Mouse (Mus musculus): Measurements from ENCODE around the gene Fto.
A peak's percentile ranks its signal among the peaks of the same experiment; 100 is the strongest.

Fto gene

GRCm38 (mm10) chr8:91323511-91323910, 10.2 kb downstream of the Fto start:
- peak; percentile 67 for ATAC-seq (ENCODE audit: insufficient number of reproducible peaks, low FRiP score, low TSS enrichment)

GRCm38 (mm10) chr8:91324271-91324670, 10.9 kb downstream of the Fto start:
- ATAC-seq (ENCODE audit: insufficient number of reproducible peaks, low FRiP score, low TSS enrichment) = no peak

- no peak for ATAC-seq (ENCODE audit: insufficient number of reproducible peaks, low FRiP score, low TSS enrichment)
Observed at GRCm38 (mm10) chr8:91324916-91325315, 11.6 kb downstream of the Fto start.

GRCm38 (mm10) chr8:91326018-91326417, 12.7 kb downstream of the Fto start:
- ATAC-seq (ENCODE audit: insufficient number of reproducible peaks, low FRiP score, low TSS enrichment) = no peak

- no peak for ATAC-seq (ENCODE audit: insufficient number of reproducible peaks, low FRiP score, low TSS enrichment)
Observed at GRCm38 (mm10) chr8:91326946-91327345, 13.6 kb downstream of the Fto start.

GRCm38 (mm10) chr8:91327471-91328205, 14.3 kb downstream of the Fto start:
- no peak for ATAC-seq (ENCODE audit: insufficient number of reproducible peaks, low FRiP score, low TSS enrichment)

GRCm38 (mm10) chr8:91329056-91329455, 15.7 kb downstream of the Fto start:
- no peak for ATAC-seq (ENCODE audit: insufficient number of reproducible peaks, low FRiP score, low TSS enrichment)

GRCm38 (mm10) chr8:91329461-91329850, 16.1 kb downstream of the Fto start:
- no peak for ATAC-seq (ENCODE audit: insufficient number of reproducible peaks, low FRiP score, low TSS enrichment)

- ATAC-seq (ENCODE audit: insufficient number of reproducible peaks, low FRiP score, low TSS enrichment) = no peak
Observed at GRCm38 (mm10) chr8:91338389-91339154, 25.2 kb downstream of the Fto start.

- ATAC-seq (ENCODE audit: insufficient number of reproducible peaks, low FRiP score, low TSS enrichment) = no peak
Observed at GRCm38 (mm10) chr8:91339651-91340050, 26.3 kb downstream of the Fto start.

- ATAC-seq (ENCODE audit: insufficient number of reproducible peaks, low FRiP score, low TSS enrichment) = no peak
Observed at GRCm38 (mm10) chr8:91340746-91341145, 27.4 kb downstream of the Fto start.

GRCm38 (mm10) chr8:91342196-91342595, 28.9 kb downstream of the Fto start:
- ATAC-seq (ENCODE audit: insufficient number of reproducible peaks, low FRiP score, low TSS enrichment) = no peak

GRCm38 (mm10) chr8:91342798-91343197, 29.5 kb downstream of the Fto start:
- ATAC-seq (ENCODE audit: insufficient number of reproducible peaks, low FRiP score, low TSS enrichment) = no peak

- no peak for ATAC-seq (ENCODE audit: insufficient number of reproducible peaks, low FRiP score, low TSS enrichment)
Observed at GRCm38 (mm10) chr8:91344659-91345058, 31.3 kb downstream of the Fto start.

GRCm38 (mm10) chr8:91347146-91347545, 33.8 kb downstream of the Fto start:
- ATAC-seq (ENCODE audit: insufficient number of reproducible peaks, low FRiP score, low TSS enrichment) = no peak

- no peak for ATAC-seq (ENCODE audit: insufficient number of reproducible peaks, low FRiP score, low TSS enrichment)
Observed at GRCm38 (mm10) chr8:91347595-91347994, 34.3 kb downstream of the Fto start.

- ATAC-seq (ENCODE audit: insufficient number of reproducible peaks, low FRiP score, low TSS enrichment) = no peak
Observed at GRCm38 (mm10) chr8:91349816-91350215, 36.5 kb downstream of the Fto start.

GRCm38 (mm10) chr8:91350628-91351027, 37.3 kb downstream of the Fto start:
- no peak for ATAC-seq (ENCODE audit: insufficient number of reproducible peaks, low FRiP score, low TSS enrichment)

- ATAC-seq (ENCODE audit: insufficient number of reproducible peaks, low FRiP score, low TSS enrichment) = no peak
Observed at GRCm38 (mm10) chr8:91352598-91352997, 39.3 kb downstream of the Fto start.

GRCm38 (mm10) chr8:91353062-91353461, 39.7 kb downstream of the Fto start:
- no peak for ATAC-seq (ENCODE audit: insufficient number of reproducible peaks, low FRiP score, low TSS enrichment)

GRCm38 (mm10) chr8:91353907-91354306, 40.6 kb downstream of the Fto start:
- ATAC-seq (ENCODE audit: insufficient number of reproducible peaks, low FRiP score, low TSS enrichment) = no peak
